Mouse (Mus musculus): Measurements from ENCODE around the gene 1600014C23Rik.

1600014C23Rik gene

GRCm38 (mm10) chr17:45733735-45734301, at the start of gene 1600014C23Rik:
TSS of gene 1600014C23Rik (minus strand) at chr17:45733844.
- DNase-seq (ENCODE audit: low spot score) = peak; percentile 81

GRCm38 (mm10) chr17:45778446-45778845, 44.8 kb upstream of the 1600014C23Rik start:
- no peak for DNase-seq (ENCODE audit: low spot score)

- DNase-seq (ENCODE audit: low spot score) = no peak
Measured at GRCm38 (mm10) chr17:45777431-45777830, 43.8 kb upstream of the 1600014C23Rik start.

GRCm38 (mm10) chr17:45776185-45776584, 42.5 kb upstream of the 1600014C23Rik start:
- DNase-seq (ENCODE audit: low spot score) = no peak

- no peak for DNase-seq (ENCODE audit: low spot score)
Measured at GRCm38 (mm10) chr17:45775468-45775867, 41.8 kb upstream of the 1600014C23Rik start.

GRCm38 (mm10) chr17:45772566-45772965, 38.9 kb upstream of the 1600014C23Rik start:
- DNase-seq (ENCODE audit: low spot score) = no peak

- no peak for DNase-seq (ENCODE audit: low spot score)
Measured at GRCm38 (mm10) chr17:45772096-45772495, 38.5 kb upstream of the 1600014C23Rik start.

- no peak for DNase-seq (ENCODE audit: low spot score)
Measured at GRCm38 (mm10) chr17:45770441-45770840, 36.8 kb upstream of the 1600014C23Rik start.

- no peak for DNase-seq (ENCODE audit: low spot score)
Measured at GRCm38 (mm10) chr17:45769821-45770220, 36.2 kb upstream of the 1600014C23Rik start.

GRCm38 (mm10) chr17:45767536-45768146, 34.0 kb upstream of the 1600014C23Rik start:
- no peak for DNase-seq (ENCODE audit: low spot score)

- peak; percentile 96 for DNase-seq (ENCODE audit: low spot score)
Measured at GRCm38 (mm10) chr17:45766735-45767535, 33.3 kb upstream of the 1600014C23Rik start.

- no peak for DNase-seq (ENCODE audit: low spot score)
Measured at GRCm38 (mm10) chr17:45765914-45766313, 32.3 kb upstream of the 1600014C23Rik start.

- DNase-seq (ENCODE audit: low spot score) = no peak
Measured at GRCm38 (mm10) chr17:45763188-45763587, 29.5 kb upstream of the 1600014C23Rik start.

GRCm38 (mm10) chr17:45761902-45762301, 28.3 kb upstream of the 1600014C23Rik start:
- DNase-seq (ENCODE audit: low spot score) = no peak

GRCm38 (mm10) chr17:45760965-45761645, 27.5 kb upstream of the 1600014C23Rik start:
- no peak for DNase-seq (ENCODE audit: low spot score)

- DNase-seq (ENCODE audit: low spot score) = no peak
Measured at GRCm38 (mm10) chr17:45759751-45760150, 26.1 kb upstream of the 1600014C23Rik start.

- no peak for DNase-seq (ENCODE audit: low spot score)
Measured at GRCm38 (mm10) chr17:45758808-45759207, 25.2 kb upstream of the 1600014C23Rik start.

GRCm38 (mm10) chr17:45757932-45758331, 24.3 kb upstream of the 1600014C23Rik start:
- no peak for DNase-seq (ENCODE audit: low spot score)

GRCm38 (mm10) chr17:45756831-45757230, 23.2 kb upstream of the 1600014C23Rik start:
- no peak for DNase-seq (ENCODE audit: low spot score)

GRCm38 (mm10) chr17:45756391-45756790, 22.7 kb upstream of the 1600014C23Rik start:
- DNase-seq (ENCODE audit: low spot score) = no peak

- no peak for DNase-seq (ENCODE audit: low spot score)
Measured at GRCm38 (mm10) chr17:45754186-45754862, 20.7 kb upstream of the 1600014C23Rik start.

GRCm38 (mm10) chr17:45752678-45753077, 19.0 kb upstream of the 1600014C23Rik start:
- DNase-seq (ENCODE audit: low spot score) = peak; percentile 70

Measured in MN1 (cell line).